Mouse (Mus musculus) midbrain, postnatal 0 days (tissue): ENCODE measurements around the gene Ppfibp1. TPM values are rescaled to one million over a fixed set of nuclear protein-coding genes. Genes with fewer than 3 reads are reported as not detected.

Experiments used
- ATAC-seq: fragments of 200-750 bp; cut with Nextera tagmentation; 2 replicates; pipeline ENCODE4 v1.8.0; 2017; ENCODE audit warnings: moderate number of reproducible peaks, mild to moderate bottlenecking, moderate TSS enrichment, moderate library complexity; ENCODE audit not compliant: low FRiP score
- DNase-seq: peaks from one replicate; pipeline ENCODE4 v3.0.0-alpha.2; 2015; ENCODE audit warnings: low spot score
- H3K27ac ChIP-seq: fragments of 300-500 bp; sonication (generic); 2 replicates; pipeline ENCODE4 v1.5.1; 2014; ENCODE audit warnings: low read depth, mild to moderate bottlenecking, low read length, mixed read lengths
- H3K27me3 ChIP-seq: fragments of 300-500 bp; sonication (generic); 2 replicates; pipeline ENCODE4 v1.6.1; 2014; ENCODE audit warnings: low read length, control low read depth, mixed read lengths; ENCODE audit not compliant: insufficient read depth
- H3K36me3 ChIP-seq: fragments of 300-500 bp; sonication (generic); 2 replicates; pipeline ENCODE4 v1.6.1; 2014; ENCODE audit warnings: low read length, control low read depth, mixed read lengths; ENCODE audit not compliant: insufficient read depth
- H3K4me1 ChIP-seq: fragments of 300-500 bp; sonication (generic); 2 replicates; pipeline ENCODE4 v1.6.1; 2014; ENCODE audit warnings: mild to moderate bottlenecking, control low read depth, antibody characterized with exemption, low read length, mixed read lengths; ENCODE audit not compliant: insufficient read depth
- H3K4me2 ChIP-seq: fragments of 300-500 bp; sonication (generic); 2 replicates; pipeline ENCODE4 v1.6.1; 2014; ENCODE audit warnings: low read depth, mild to moderate bottlenecking, low read length, mixed read lengths; ENCODE audit not compliant: poor library complexity, severe bottlenecking
- H3K4me3 ChIP-seq: fragments of 300-500 bp; sonication (generic); 2 replicates; pipeline ENCODE4 v1.5.1; 2014; ENCODE audit warnings: low read depth, mild to moderate bottlenecking, low read length, moderate library complexity
- H3K9ac ChIP-seq: fragments of 300-500 bp; sonication (generic); replicated peaks from 2 replicates; pipeline ENCODE4 v1.6.1; 2014; ENCODE audit warnings: mild to moderate bottlenecking, low read length, moderate library complexity, mixed read lengths; ENCODE audit not compliant: poor library complexity, severe bottlenecking
- H3K9me3 ChIP-seq: fragments of 300-500 bp; sonication (generic); 2 replicates; pipeline ENCODE4 v1.6.1; 2016; ENCODE audit warnings: low read length, control low read depth
- CTCF ChIP-seq: IDR thresholded peaks from 2 replicates; pipeline ENCODE4 v1.5.1; 2016; ENCODE audit warnings: antibody characterized with exemption, mild to moderate bottlenecking
- WGBS: fragments of 180-500 bp; shearing (Covaris S2); extraction: QIAGEN DNeasy Blood & Tissue Kit; methylation state at CpG from one replicate; pipeline ENCODE4 v1.1.7; 2014; 5-methylcytosine and 5-hydroxymethylcytosine counted together
- polyA plus RNA-seq: library from polyadenylated mRNA; unstranded; fragments of >200 nt; fragmentation: Nextera tagmentation; extraction: Ambion mirVana; gene quantifications from 2 replicates; pipeline ENCODE4 v1.2.1, GENCODE M21; 2015
- total RNA-seq: library from RNA; depleted of rRNA; stranded (reverse); fragments of >200 nt; gene quantifications from 2 replicates; pipeline ENCODE4 v1.2.3, GENCODE M21; 2014

Gene Ppfibp1
- total and polyA plus RNA-seq, 2 experiments from 2014 or later, result 23.7 to 25.4 TPM

GRCm38 (mm10) chr6:146944009-146944408 lies 55.7 kb downstream of the Ppfibp1 start:
- H3K9me3 ChIP-seq, result no peaks in the 10 kb centered on the region
- H3K4me3 ChIP-seq, result no peak overlapping the region
- no peaks in the 10 kb centered on the region for H3K27me3 ChIP-seq
- H3K27ac ChIP-seq, result no peak overlapping the region
- peak; percentile 37 for TF ChIP-seq CTCF
- ATAC-seq, result no peak
- DNase-seq, result no peak
- H3K9ac ChIP-seq, result no peak overlapping the region
- no peaks in the 10 kb centered on the region for H3K36me3 ChIP-seq
- no peak overlapping the region for H3K4me2 ChIP-seq
- no peaks in the 10 kb centered on the region for H3K4me1 ChIP-seq

- Histone ChIP-seq H3K4me2 (no peak overlapping the region), H3K4me1 (peaks cover 2% of the 10 kb centered on the region; the same call in 1 of the 2 replicates), H3K9ac (no peak overlapping the region), H3K9me3 (no peaks in the 10 kb centered on the region), H3K27ac (no peak overlapping the region), H3K27me3 (no peaks in the 10 kb centered on the region), H3K36me3 (no peaks in the 10 kb centered on the region), H3K4me3 (no peak overlapping the region)
- DNase-seq, result no peak
- TF ChIP-seq CTCF, result no peak
- no peak for ATAC-seq
- WGBS, result 63% methylated on average over 4 of the region's 4 CpGs
These were observed 56.5 kb downstream of the Ppfibp1 start for GRCm38 (mm10) chr6:146944830-146945229.

GRCm38 (mm10) chr6:146946327-146947029 lies 58.2 kb downstream of the Ppfibp1 start:
- Histone ChIP-seq H3K4me3 (no peak overlapping the region), H3K9ac (no peak overlapping the region), H3K9me3 (no peaks in the 10 kb centered on the region), H3K4me1 (peaks cover 3% of the 10 kb centered on the region; the same call in 1 of the 2 replicates), H3K27me3 (no peaks in the 10 kb centered on the region), H3K4me2 (no peak overlapping the region), H3K27ac (no peak overlapping the region), H3K36me3 (no peaks in the 10 kb centered on the region)
- WGBS, result 86% methylated on average over 6 of the region's 6 CpGs
- ATAC-seq, result no peak
- no peak for TF ChIP-seq CTCF
- no peak for DNase-seq

GRCm38 (mm10) chr6:146947186-146947585 lies 58.9 kb downstream of the Ppfibp1 start:
- TF ChIP-seq CTCF, result no peak
- Histone ChIP-seq H3K4me1 (peaks cover 3% of the 10 kb centered on the region; the same call in 1 of the 2 replicates), H3K27me3 (no peaks in the 10 kb centered on the region), H3K36me3 (no peaks in the 10 kb centered on the region), H3K9ac (no peak overlapping the region), H3K27ac (no peak overlapping the region), H3K4me3 (no peak overlapping the region), H3K9me3 (no peaks in the 10 kb centered on the region), H3K4me2 (no peak overlapping the region)
- no peak for ATAC-seq
- no peak for DNase-seq
- WGBS, result 78% methylated on average over 4 of the region's 4 CpGs

GRCm38 (mm10) chr6:146949682-146950453 lies 61.6 kb downstream of the Ppfibp1 start:
- Histone ChIP-seq H3K9ac (no peak overlapping the region), H3K4me2 (no peak overlapping the region), H3K4me3 (no peak overlapping the region), H3K4me1 (peaks cover 7% of the 10 kb centered on the region; the same call in 1 of the 2 replicates), H3K27me3 (no peaks in the 10 kb centered on the region), H3K36me3 (no peaks in the 10 kb centered on the region), H3K27ac (no peak overlapping the region), H3K9me3 (no peaks in the 10 kb centered on the region)
- ATAC-seq (no peak), DNase-seq (no peak)
- 25% methylated on average over 10 of the region's 10 CpGs for WGBS
- no peak for TF ChIP-seq CTCF

GRCm38 (mm10) chr6:146950454-146950832 lies 62.2 kb downstream of the Ppfibp1 start:
- ATAC-seq (no peak), DNase-seq (no peak)
- Histone ChIP-seq H3K27ac (no peak overlapping the region), H3K4me1 (peaks cover 10% of the 10 kb centered on the region; the same call in 1 of the 2 replicates), H3K4me3 (no peak overlapping the region), H3K9me3 (no peaks in the 10 kb centered on the region), H3K4me2 (no peak overlapping the region), H3K27me3 (no peaks in the 10 kb centered on the region), H3K36me3 (no peaks in the 10 kb centered on the region), H3K9ac (no peak overlapping the region)
- 17% methylated on average over 1 of the region's 1 CpGs for WGBS
- no peak for TF ChIP-seq CTCF
